Mouse (Mus musculus) stomach, embryonic 14.5 days (tissue): ENCODE measurements around the gene Synrg. TPM values are rescaled to one million over a fixed set of nuclear protein-coding genes. Genes with fewer than 3 reads are reported as not detected.

Source experiments
- ATAC-seq: fragments of 200-750 bp; cut with Nextera tagmentation; 2 replicates; pipeline ENCODE4 v1.8.0; 2017; ENCODE audit warnings: low read depth, moderate TSS enrichment; ENCODE audit not compliant: insufficient number of reproducible peaks, insufficient read depth, low FRiP score
- H3K27ac ChIP-seq: fragments of 300-500 bp; sonication (generic); 2 replicates; pipeline ENCODE4 v1.5.1; 2014; ENCODE audit warnings: mild to moderate bottlenecking, low read length, moderate library complexity, mixed read lengths
- H3K27me3 ChIP-seq: fragments of 300-500 bp; sonication (generic); 2 replicates; pipeline ENCODE4 v1.6.1; 2014; ENCODE audit warnings: low read length, control low read depth, mixed read lengths; ENCODE audit not compliant: control insufficient read depth, insufficient read depth
- H3K36me3 ChIP-seq: fragments of 300-500 bp; sonication (generic); 2 replicates; pipeline ENCODE4 v1.6.1; 2014; ENCODE audit warnings: mild to moderate bottlenecking, control low read depth, low read length, moderate library complexity, mixed read lengths; ENCODE audit not compliant: control insufficient read depth, insufficient read depth
- H3K4me1 ChIP-seq: fragments of 300-500 bp; sonication (generic); 2 replicates; pipeline ENCODE4 v1.6.1; 2014; ENCODE audit warnings: low read length, control low read depth, mixed read lengths; ENCODE audit not compliant: control insufficient read depth, insufficient read depth
- H3K4me2 ChIP-seq: fragments of 300-500 bp; sonication (generic); replicated peaks from 2 replicates; pipeline ENCODE4 v1.6.1; 2014; ENCODE audit warnings: low read depth, low read length, control low read depth
- H3K4me3 ChIP-seq: fragments of 300-500 bp; sonication (generic); 2 replicates; pipeline ENCODE4 v1.5.1; 2014; ENCODE audit warnings: low read depth, low read length, control low read depth
- H3K9ac ChIP-seq: fragments of 300-500 bp; sonication (generic); replicated peaks from 2 replicates; pipeline ENCODE4 v1.6.1; 2014; ENCODE audit warnings: low read depth, mild to moderate bottlenecking, control low read depth, low read length, moderate library complexity, mixed read lengths
- H3K9me3 ChIP-seq: fragments of 300-500 bp; sonication (generic); 2 replicates; pipeline ENCODE4 v1.6.1; 2016; ENCODE audit warnings: low read depth, low read length, control low read depth; ENCODE audit not compliant: control insufficient read depth
- WGBS: fragments of 180-500 bp; shearing (Covaris S2); extraction: QIAGEN DNeasy Blood & Tissue Kit; methylation state at CpG from one replicate; pipeline ENCODE4 v1.1.7; 2014; 5-methylcytosine and 5-hydroxymethylcytosine counted together
- polyA plus RNA-seq: library from polyadenylated mRNA; unstranded; fragments of >200 nt; fragmentation: Nextera tagmentation; extraction: Ambion mirVana; gene quantifications from 2 replicates; pipeline ENCODE4 v1.2.1, GENCODE M21; 2014

Gene Synrg
- polyA plus RNA-seq, 1 experiment from 2014 or later: 15.0 TPM

DNA sequence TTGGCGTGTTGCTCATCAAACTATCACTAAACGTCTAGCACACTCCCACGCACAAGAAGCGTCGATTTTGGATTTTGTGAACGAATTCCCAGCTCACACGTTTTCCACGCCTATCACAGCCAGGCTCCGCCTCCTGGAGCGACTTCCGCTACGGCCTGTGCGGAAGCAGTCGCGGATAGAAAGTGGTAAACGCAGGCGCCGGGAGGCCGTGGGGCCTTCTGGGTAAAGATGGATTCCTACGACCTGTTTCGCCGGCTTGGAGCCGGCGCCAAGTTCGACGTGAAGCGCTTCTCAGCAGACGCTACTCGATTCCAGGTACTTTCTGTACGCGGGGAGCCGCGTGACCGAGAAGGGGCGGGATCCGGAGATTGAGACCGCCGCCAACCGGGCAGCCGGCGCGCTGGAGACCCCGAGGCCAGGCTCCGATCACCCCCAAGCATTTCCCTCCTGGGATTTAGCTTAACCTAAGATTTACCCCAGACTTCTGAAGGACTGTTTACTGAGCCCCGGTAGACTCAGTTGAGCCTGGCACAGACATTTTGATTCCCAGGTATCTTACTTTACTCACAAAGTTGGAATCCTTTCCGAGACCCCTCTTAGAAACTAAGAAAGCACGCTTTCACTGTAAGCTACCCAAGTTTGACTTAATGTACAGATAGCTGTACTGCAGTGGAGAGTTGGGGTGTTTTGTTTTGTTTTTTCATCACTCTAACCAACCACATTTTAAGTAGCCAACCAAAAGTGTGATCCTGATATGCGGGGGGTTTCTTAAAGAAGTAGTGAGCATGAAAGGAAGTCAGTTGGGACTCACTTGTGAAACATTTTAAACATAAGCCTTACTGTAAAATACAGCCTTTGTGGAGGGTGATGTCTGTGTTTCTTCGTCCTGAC, 22.0 kb upstream of the Synrg start, which contains the start of gene Ddx52:
Gene Ddx52 (plus strand): TSS at position 113 of the 891 bp plus-strand sequence.
- Histone ChIP-seq H3K4me3 (peak within 1 kb of the TSS; percentile 75), H3K4me1 (peaks cover 5% of the 10 kb centered on the region; the same call in 1 of the 2 replicates), H3K36me3 (peaks cover 29% of the 10 kb centered on the region), H3K27ac (peak within 1 kb of the TSS; percentile 62), H3K4me2 (peak within 1 kb of the TSS; percentile 51), H3K9me3 (no peaks in the 10 kb centered on the region), H3K27me3 (no peaks in the 10 kb centered on the region), H3K9ac (peak within 1 kb of the TSS; percentile 72)
- ATAC-seq: peak; percentile 93
- under 1% methylated on average over 49 of the region's 49 CpGs for WGBS

DNA sequence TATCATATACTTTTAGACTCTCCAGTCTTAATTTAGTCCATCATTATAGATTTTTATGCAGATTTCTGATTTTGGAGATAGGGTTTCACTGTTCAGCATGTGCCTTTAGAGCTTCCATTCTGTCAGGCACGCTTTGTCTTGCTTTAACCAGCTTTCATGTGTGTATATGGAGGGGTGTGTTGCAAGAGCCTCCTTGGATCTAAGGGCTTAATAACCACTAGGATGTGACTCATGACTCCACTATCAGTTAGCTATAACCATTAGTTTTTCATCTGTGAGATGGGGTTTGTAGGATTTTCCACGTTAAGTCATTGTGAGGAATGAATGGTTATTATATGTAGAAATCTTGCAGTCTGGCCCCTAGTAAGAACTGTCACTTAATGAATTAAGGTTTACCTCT, 7.4 kb upstream of the Synrg start:
- H3K9ac ChIP-seq: no peak overlapping the region
- peaks cover 78% of the 10 kb centered on the region for H3K36me3 ChIP-seq
- H3K27me3 ChIP-seq: no peaks in the 10 kb centered on the region
- no peak overlapping the region for H3K27ac ChIP-seq
- no peaks in the 10 kb centered on the region for H3K9me3 ChIP-seq
- no peaks in the 10 kb centered on the region for H3K4me1 ChIP-seq
- no peak for ATAC-seq
- H3K4me3 ChIP-seq: no peak overlapping the region
- WGBS: 94% methylated on average over 2 of the region's 2 CpGs
- no peak overlapping the region for H3K4me2 ChIP-seq

DNA sequence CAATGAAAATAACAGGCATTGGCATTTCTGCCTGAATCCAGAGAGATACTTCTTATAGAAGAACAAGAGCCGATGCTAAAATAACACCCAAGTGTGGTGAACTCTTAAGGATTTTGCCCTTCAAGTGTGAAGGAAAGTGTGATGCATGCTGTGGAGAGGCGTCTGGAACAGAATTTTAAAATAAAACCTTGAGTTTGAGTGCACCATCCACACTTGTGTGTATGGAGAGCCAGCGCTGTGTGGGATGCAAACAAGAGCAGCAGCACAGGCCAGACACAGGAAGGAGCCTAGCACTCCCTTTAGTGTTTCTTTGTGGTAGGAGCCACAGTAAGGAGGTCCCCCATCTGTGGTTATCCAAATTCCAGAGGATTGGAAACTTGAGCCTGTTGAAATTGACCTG, 2.2 kb upstream of the Synrg start:
- Histone ChIP-seq H3K36me3 (peaks cover 37% of the 10 kb centered on the region), H3K9me3 (no peaks in the 10 kb centered on the region), H3K4me3 (no peak overlapping the region), H3K27me3 (no peaks in the 10 kb centered on the region), H3K9ac (no peak overlapping the region), H3K4me1 (no peaks in the 10 kb centered on the region), H3K4me2 (no peak overlapping the region), H3K27ac (no peak overlapping the region)
- no peak for ATAC-seq
- 84% methylated on average over 3 of the region's 3 CpGs for WGBS

DNA sequence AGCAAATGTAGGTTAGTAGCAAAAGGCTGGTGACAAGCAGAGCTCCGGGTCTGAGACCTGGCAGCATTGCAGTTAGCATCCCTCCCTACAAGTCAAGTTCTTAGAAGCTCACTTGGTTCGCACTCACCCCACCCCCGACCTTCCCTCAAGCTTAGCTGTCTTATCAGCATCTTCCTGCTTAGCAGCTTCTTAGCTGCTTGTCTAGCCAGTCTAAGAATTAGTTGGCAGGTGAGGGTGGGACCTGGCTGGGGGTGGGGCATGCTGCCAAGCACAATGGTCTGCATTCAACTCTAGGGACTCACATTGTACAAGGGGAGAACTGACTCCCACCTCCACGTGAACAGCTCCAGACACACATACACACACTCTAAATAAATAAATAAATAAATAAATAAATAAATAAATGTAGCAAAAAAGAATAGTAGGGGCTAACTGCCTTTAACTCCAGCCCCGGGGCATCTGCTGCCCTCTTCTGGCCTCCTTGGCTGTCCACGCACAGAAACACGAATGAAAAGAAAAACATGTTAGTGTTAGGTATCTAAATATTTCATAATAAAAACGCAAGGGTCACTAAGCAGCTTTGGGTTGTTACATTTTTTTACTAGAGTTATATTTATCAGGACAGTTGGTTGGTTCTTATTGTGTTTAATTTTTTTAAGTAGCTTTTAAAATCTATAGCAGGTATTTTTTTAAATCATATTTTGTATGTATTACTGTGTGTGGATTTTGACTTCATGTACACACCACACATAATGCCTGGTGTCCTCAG, 3.4 kb downstream of the Synrg start:
- no peak overlapping the region for H3K9ac ChIP-seq
- peaks cover 2% of the 10 kb centered on the region; the same call in 1 of the 2 replicates for H3K36me3 ChIP-seq
- no peak overlapping the region for H3K27ac ChIP-seq
- H3K4me2 ChIP-seq: no peak overlapping the region
- 51% methylated on average over 8 of the region's 8 CpGs for WGBS
- H3K9me3 ChIP-seq: no peaks in the 10 kb centered on the region
- H3K4me3 ChIP-seq: no peak overlapping the region
- no peaks in the 10 kb centered on the region for H3K27me3 ChIP-seq
- no peaks in the 10 kb centered on the region for H3K4me1 ChIP-seq
- ATAC-seq: no peak; the same call in 1 of the 2 replicates

DNA sequence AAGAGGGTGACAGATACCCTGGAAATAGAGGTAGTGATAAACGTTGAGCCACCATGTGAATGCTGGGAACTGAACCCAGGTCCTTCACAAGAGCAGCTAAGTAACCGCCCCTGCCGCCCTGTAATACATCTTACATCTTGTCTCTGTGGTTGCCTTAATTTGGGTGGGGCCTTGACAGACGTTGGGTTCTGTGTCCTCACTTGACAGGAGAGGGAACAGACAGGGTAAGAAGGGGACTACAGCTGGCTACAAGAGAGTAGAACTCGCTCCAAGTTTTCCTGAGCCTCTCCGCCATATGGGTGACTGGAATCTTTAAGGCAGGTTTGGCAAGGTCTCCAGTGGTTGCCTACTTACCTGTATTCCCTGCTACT, 4.0 kb downstream of the Synrg start:
- no peak overlapping the region for H3K4me3 ChIP-seq
- no peak for ATAC-seq
- no peaks in the 10 kb centered on the region for H3K9me3 ChIP-seq
- no peak overlapping the region for H3K27ac ChIP-seq
- WGBS: 73% methylated on average over 6 of the region's 6 CpGs
- H3K9ac ChIP-seq: no peak overlapping the region
- no peak overlapping the region for H3K4me2 ChIP-seq
- no peaks in the 10 kb centered on the region for H3K36me3 ChIP-seq
- H3K27me3 ChIP-seq: no peaks in the 10 kb centered on the region
- H3K4me1 ChIP-seq: no peaks in the 10 kb centered on the region

DNA sequence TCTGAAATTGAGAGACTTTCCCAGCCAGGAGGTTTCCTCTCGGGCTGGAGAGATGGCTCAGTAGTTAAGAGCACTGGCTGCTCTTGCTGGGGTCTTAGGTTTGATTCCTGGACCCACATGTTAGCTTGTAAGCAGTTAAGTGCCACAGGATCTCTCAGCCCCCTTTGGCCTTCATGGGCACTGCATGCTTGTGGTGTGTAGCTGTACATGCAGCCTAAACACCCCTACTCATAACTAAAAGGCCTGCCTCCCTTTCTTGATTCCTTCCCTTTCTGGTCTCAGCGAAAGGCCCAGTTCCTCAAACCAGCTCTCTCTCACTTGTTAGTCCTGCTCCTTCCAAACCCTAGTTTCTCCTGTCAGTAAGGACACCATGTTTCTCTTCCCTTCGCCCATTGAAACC, 4.8 kb downstream of the Synrg start:
- H3K27me3 ChIP-seq: no peaks in the 10 kb centered on the region
- no peak overlapping the region for H3K9ac ChIP-seq
- no peak overlapping the region for H3K4me2 ChIP-seq
- H3K9me3 ChIP-seq: no peaks in the 10 kb centered on the region
- H3K27ac ChIP-seq: no peak overlapping the region
- WGBS: 89% methylated on average over 3 of the region's 3 CpGs
- H3K4me3 ChIP-seq: no peak overlapping the region
- no peaks in the 10 kb centered on the region for H3K4me1 ChIP-seq
- ATAC-seq: no peak
- no peaks in the 10 kb centered on the region; the same call in 1 of the 2 replicates for H3K36me3 ChIP-seq

DNA sequence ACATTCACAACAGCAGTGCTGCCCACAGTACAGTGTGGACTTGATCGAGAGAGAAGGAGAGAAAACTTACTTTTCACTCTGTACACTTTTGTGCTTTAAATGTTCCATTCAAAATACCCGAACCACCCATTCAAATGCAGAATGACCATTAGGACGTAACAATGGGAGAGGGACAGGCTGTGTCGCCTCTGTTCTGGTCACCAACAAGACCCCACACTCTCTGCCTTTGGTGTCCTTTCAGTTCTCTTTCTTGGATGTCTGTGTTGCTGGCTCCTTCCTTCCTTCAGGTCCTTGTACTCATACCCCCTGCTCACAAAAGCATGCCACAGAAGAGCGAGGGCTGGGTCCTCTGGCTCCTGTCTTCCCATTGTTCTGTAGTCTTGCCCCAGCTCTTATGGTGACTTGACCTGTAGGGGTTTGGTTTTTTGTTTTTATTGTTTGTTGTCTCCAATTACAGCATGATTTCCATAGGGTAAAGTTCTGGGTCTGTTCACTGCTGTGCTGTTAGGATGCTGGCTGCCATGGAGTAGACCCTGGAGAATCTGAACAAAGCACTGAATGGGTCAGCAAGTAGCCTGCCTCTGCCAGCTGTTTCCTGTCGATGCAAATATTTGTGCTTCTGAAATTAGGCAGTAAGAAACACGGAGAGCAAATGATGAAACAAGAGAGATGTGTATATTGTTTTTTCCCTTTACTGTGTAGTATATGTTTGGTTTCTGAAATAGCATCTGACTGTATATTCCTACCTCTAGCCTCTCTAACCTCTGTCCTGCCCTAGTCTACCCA, 10.5 kb downstream of the Synrg start:
- Histone ChIP-seq H3K27ac (no peak overlapping the region), H3K36me3 (peaks cover 13% of the 10 kb centered on the region), H3K4me1 (no peaks in the 10 kb centered on the region), H3K9ac (no peak overlapping the region), H3K27me3 (no peaks in the 10 kb centered on the region), H3K9me3 (no peaks in the 10 kb centered on the region), H3K4me3 (no peak overlapping the region), H3K4me2 (no peak overlapping the region)
- 75% methylated on average over 7 of the region's 7 CpGs for WGBS
- ATAC-seq: no peak

DNA sequence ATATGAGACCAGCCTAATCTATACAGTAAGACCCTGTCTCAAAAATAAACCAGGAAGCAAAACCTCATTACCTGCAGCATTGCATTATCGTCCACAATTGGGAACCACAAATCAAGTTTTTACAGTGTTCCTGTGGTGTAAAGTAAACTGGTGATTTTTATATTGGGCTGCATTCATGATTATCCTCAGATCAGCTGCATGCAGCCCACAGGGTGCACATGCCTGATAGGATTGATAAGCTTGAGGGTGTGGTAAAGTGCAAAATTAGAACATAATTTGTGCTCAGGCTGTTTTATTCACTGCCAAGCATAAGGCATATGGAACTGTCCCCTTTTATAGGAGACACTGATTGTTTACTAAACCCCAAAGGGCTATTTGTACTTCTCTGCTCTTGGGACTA, 11.3 kb downstream of the Synrg start:
- no peak overlapping the region for H3K4me2 ChIP-seq
- no peak overlapping the region for H3K27ac ChIP-seq
- 88% methylated on average over 1 of the region's 1 CpGs for WGBS
- peaks cover 13% of the 10 kb centered on the region for H3K36me3 ChIP-seq
- H3K9me3 ChIP-seq: no peaks in the 10 kb centered on the region
- no peak overlapping the region for H3K9ac ChIP-seq
- no peak overlapping the region for H3K4me3 ChIP-seq
- H3K27me3 ChIP-seq: no peaks in the 10 kb centered on the region
- H3K4me1 ChIP-seq: no peaks in the 10 kb centered on the region
- ATAC-seq: no peak
